Mouse (Mus musculus): ENCODE measurements around the gene 4921501E09Rik. TPM values are rescaled to one million over a fixed set of nuclear protein-coding genes. Genes with fewer than 3 reads are reported as not detected.
"Not testable (repeated sequence)": the region's sequence is repeated elsewhere in the genome, so short reads cannot be mapped to it uniquely, and the experiment has no call there.

Gene 4921501E09Rik
- polyA plus RNA-seq, 1 experiment, result not detected

DNA sequence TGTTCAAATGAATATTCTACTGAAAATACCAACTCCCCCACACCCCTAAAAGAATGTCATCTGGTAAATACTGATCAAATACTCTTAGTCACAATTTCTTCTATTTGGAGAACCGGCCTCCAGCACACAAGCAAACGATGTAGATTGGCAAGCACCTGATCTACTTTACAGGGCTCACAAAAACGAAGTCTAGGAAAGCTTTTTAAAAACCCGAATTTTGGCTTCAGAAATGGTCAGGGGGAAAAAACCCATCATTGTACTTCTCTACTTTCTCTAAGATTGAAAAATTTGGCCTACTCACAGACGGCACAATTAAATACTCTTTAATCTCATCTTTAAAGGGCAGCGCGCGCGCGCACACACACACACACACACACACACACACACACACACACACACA lies 35.5 kb downstream of the 4921501E09Rik start:
- TF ChIP-seq CTCF (IDR thresholded peaks at IDR 0.05; ENCODE audit: insufficient read depth, low read depth, low read length), result no peak
- TF ChIP-seq POLR2A (IDR thresholded peaks at IDR 0.05; ENCODE audit: insufficient read depth, low read depth, low read length), result no peak
- H3K4me1 ChIP-seq (ENCODE audit: control insufficient read depth, insufficient read depth, low read length), result no peaks in the 10 kb centered on the region
- H3K27ac ChIP-seq (ENCODE audit: insufficient read depth, low read depth, low read length), result no peak overlapping the region
- 1% methylated on average over 10 of the region's 10 CpGs for WGBS
- peak overlapping the region; percentile 75 for H3K4me3 ChIP-seq (ENCODE audit: insufficient read depth, low read depth, low read length)

DNA sequence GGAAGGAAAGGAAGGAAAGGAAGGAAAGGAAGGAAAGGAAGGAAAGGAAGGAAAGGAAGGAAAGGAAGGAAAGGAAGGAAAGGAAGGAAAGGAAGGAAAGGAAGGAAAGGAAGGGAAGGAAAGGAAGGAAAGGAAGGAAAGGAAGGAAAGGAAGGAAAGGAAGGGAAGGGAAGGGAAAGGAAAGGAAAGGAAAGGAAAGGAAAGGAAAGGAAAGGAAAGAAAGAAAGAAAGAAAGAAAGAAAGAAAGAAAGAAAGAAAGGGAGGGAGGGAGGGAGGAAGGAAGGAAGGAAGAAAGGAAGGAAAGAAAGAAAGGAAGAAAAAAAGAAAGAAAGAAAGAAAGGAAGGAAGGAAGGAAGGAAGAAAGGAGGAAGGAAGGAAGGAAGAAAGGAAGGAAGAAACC lies 47.4 kb downstream of the 4921501E09Rik start:
- H3K4me1 ChIP-seq (ENCODE audit: control insufficient read depth, insufficient read depth, low read length); H3K4me3 ChIP-seq (ENCODE audit: insufficient read depth, low read depth, low read length); H3K27ac ChIP-seq (ENCODE audit: insufficient read depth, low read depth, low read length): not testable (repeated sequence)

Other genes with a start within 250 kb of the 4921501E09Rik start
- not detected in 2 replicates for gene Zfp799, start 237.8 kb downstream of the 4921501E09Rik start, polyA plus RNA-seq (2012; ENCODE audit: insufficient read depth, insufficient read length, low replicate concordance, missing spikeins)
- gene Zfp870, start 176.4 kb downstream of the 4921501E09Rik start, polyA plus RNA-seq (2012; ENCODE audit: insufficient read depth, insufficient read length, low replicate concordance, missing spikeins), result not detected in 2 replicates
- gene Cyp4f14, start 150.7 kb downstream of the 4921501E09Rik start, polyA plus RNA-seq (2012; ENCODE audit: insufficient read depth, insufficient read length, low replicate concordance, missing spikeins), result not detected in 2 replicates
- gene Cyp4f13, start 120.7 kb downstream of the 4921501E09Rik start, polyA plus RNA-seq (2012; ENCODE audit: insufficient read depth, insufficient read length, low replicate concordance, missing spikeins), result not detected in 2 replicates
- not detected in 2 replicates for gene Zfp472, start 102.2 kb downstream of the 4921501E09Rik start, polyA plus RNA-seq (2012; ENCODE audit: insufficient read depth, insufficient read length, low replicate concordance, missing spikeins)
- gene Zfp952, start 74.9 kb downstream of the 4921501E09Rik start, polyA plus RNA-seq (2012; ENCODE audit: insufficient read depth, insufficient read length, low replicate concordance, missing spikeins), result not detected in 2 replicates
- not detected in 2 replicates for gene Zfp763, start 34.7 kb downstream of the 4921501E09Rik start, polyA plus RNA-seq (2012; ENCODE audit: insufficient read depth, insufficient read length, low replicate concordance, missing spikeins)
- gene Zfp563, start 21.3 kb upstream of the 4921501E09Rik start, polyA plus RNA-seq (2012; ENCODE audit: insufficient read depth, insufficient read length, low replicate concordance, missing spikeins), result not detected in 2 replicates
- gene Morc2b, start 71.6 kb upstream of the 4921501E09Rik start, polyA plus RNA-seq (2012; ENCODE audit: insufficient read depth, insufficient read length, low replicate concordance, missing spikeins), result not detected in 2 replicates
- gene Olfr55, start 100.4 kb upstream of the 4921501E09Rik start, polyA plus RNA-seq (2012; ENCODE audit: insufficient read depth, insufficient read length, low replicate concordance, missing spikeins), result not detected in 2 replicates
- gene Olfr239, start 123.2 kb upstream of the 4921501E09Rik start, polyA plus RNA-seq (2012; ENCODE audit: insufficient read depth, insufficient read length, low replicate concordance, missing spikeins), result not detected in 2 replicates
- gene Olfr1564, start 153.6 kb upstream of the 4921501E09Rik start, polyA plus RNA-seq (2012; ENCODE audit: insufficient read depth, insufficient read length, low replicate concordance, missing spikeins), result not detected in 2 replicates
- gene Zfp955a, start 187.1 kb upstream of the 4921501E09Rik start, polyA plus RNA-seq (2012; ENCODE audit: insufficient read depth, insufficient read length, low replicate concordance, missing spikeins), result not detected in 2 replicates
- not detected in 2 replicates for gene Olfr63, start 196.6 kb upstream of the 4921501E09Rik start, polyA plus RNA-seq (2012; ENCODE audit: insufficient read depth, insufficient read length, low replicate concordance, missing spikeins)
- not detected in 2 replicates for gene Zfp955b, start 221.5 kb upstream of the 4921501E09Rik start, polyA plus RNA-seq (2012; ENCODE audit: insufficient read depth, insufficient read length, low replicate concordance, missing spikeins)